Mouse (Mus musculus): ENCODE measurements around the gene 2010111I01Rik. TPM values are rescaled to one million over a fixed set of nuclear protein-coding genes. Genes with fewer than 3 reads are reported as not detected.

Gene 2010111I01Rik
- polyA plus RNA-seq, 1 experiment, result not detected

GRCm38 (mm10) chr13:63092299-63092698 is 127.6 kb downstream of the 2010111I01Rik start:
- H3K4me3 ChIP-seq (ENCODE audit: insufficient read depth, low read depth, low read length), result no peak overlapping the region
- H3K4me1 ChIP-seq (ENCODE audit: control insufficient read depth, insufficient read depth, low read length), result peaks cover 13% of the 10 kb centered on the region
- no peak overlapping the region for H3K27ac ChIP-seq (ENCODE audit: insufficient read depth, low read depth, low read length)
- 100% methylated on average over 2 of the region's 2 CpGs for WGBS
- TF ChIP-seq POLR2A (IDR thresholded peaks at IDR 0.05; ENCODE audit: insufficient read depth, low read depth, low read length), result no peak
- no peak for TF ChIP-seq CTCF (IDR thresholded peaks at IDR 0.05; ENCODE audit: insufficient read depth, low read depth, low read length)

GRCm38 (mm10) chr13:63092874-63093273 is 128.2 kb downstream of the 2010111I01Rik start:
- 99% methylated on average over 2 of the region's 2 CpGs for WGBS
- Histone ChIP-seq H3K4me3 (ENCODE audit: insufficient read depth, low read depth, low read length) (no peak overlapping the region), H3K27ac (ENCODE audit: insufficient read depth, low read depth, low read length) (no peak overlapping the region), H3K4me1 (ENCODE audit: control insufficient read depth, insufficient read depth, low read length) (peaks cover 10% of the 10 kb centered on the region)
- TF ChIP-seq POLR2A (IDR thresholded peaks at IDR 0.05; ENCODE audit: insufficient read depth, low read depth, low read length), result no peak
- no peak for TF ChIP-seq CTCF (IDR thresholded peaks at IDR 0.05; ENCODE audit: insufficient read depth, low read depth, low read length)

- TF ChIP-seq CTCF (IDR thresholded peaks at IDR 0.05; ENCODE audit: insufficient read depth, low read depth, low read length), result no peak
- TF ChIP-seq POLR2A (IDR thresholded peaks at IDR 0.05; ENCODE audit: insufficient read depth, low read depth, low read length), result no peak
- WGBS, result 90% methylated on average over 6 of the region's 6 CpGs
Observed at GRCm38 (mm10) chr13:63093636-63094035, 128.9 kb downstream of the 2010111I01Rik start.

GRCm38 (mm10) chr13:63094317-63095131 is 129.8 kb downstream of the 2010111I01Rik start:
- TF ChIP-seq CTCF (IDR thresholded peaks at IDR 0.05; ENCODE audit: insufficient read depth, low read depth, low read length) (no peak), POLR2A (IDR thresholded peaks at IDR 0.05; ENCODE audit: insufficient read depth, low read depth, low read length) (no peak)
- Histone ChIP-seq H3K27ac (ENCODE audit: insufficient read depth, low read depth, low read length) (no peak overlapping the region), H3K4me3 (ENCODE audit: insufficient read depth, low read depth, low read length) (no peak overlapping the region), H3K4me1 (ENCODE audit: control insufficient read depth, insufficient read depth, low read length) (peaks cover 8% of the 10 kb centered on the region; the same call in 1 of the 2 replicates)
- 26% methylated on average over 8 of the region's 8 CpGs for WGBS

More at GRCm38 (mm10) chr13:63093636-63094035, 128.9 kb downstream of the 2010111I01Rik start:
- Histone ChIP-seq H3K4me1 (ENCODE audit: control insufficient read depth, insufficient read depth, low read length) (peaks cover 9% of the 10 kb centered on the region; the same call in 1 of the 2 replicates), H3K27ac (ENCODE audit: insufficient read depth, low read depth, low read length) (no peak overlapping the region), H3K4me3 (ENCODE audit: insufficient read depth, low read depth, low read length) (no peak overlapping the region)

GRCm38 (mm10) chr13:63096764-63097163 is 132.1 kb downstream of the 2010111I01Rik start:
- no peak overlapping the region for H3K27ac ChIP-seq (ENCODE audit: insufficient read depth, low read depth, low read length)
- TF ChIP-seq POLR2A (IDR thresholded peaks at IDR 0.05; ENCODE audit: insufficient read depth, low read depth, low read length) (no peak), CTCF (IDR thresholded peaks at IDR 0.05; ENCODE audit: insufficient read depth, low read depth, low read length) (no peak)
- peaks cover 7% of the 10 kb centered on the region; the same call in 1 of the 2 replicates for H3K4me1 ChIP-seq (ENCODE audit: control insufficient read depth, insufficient read depth, low read length)
- 78% methylated on average over 3 of the region's 3 CpGs for WGBS
- H3K4me3 ChIP-seq (ENCODE audit: insufficient read depth, low read depth, low read length), result no peak overlapping the region

GRCm38 (mm10) chr13:63097440-63097930 is 132.8 kb downstream of the 2010111I01Rik start:
- Histone ChIP-seq H3K4me1 (ENCODE audit: control insufficient read depth, insufficient read depth, low read length) (peaks cover 7% of the 10 kb centered on the region; the same call in 1 of the 2 replicates), H3K4me3 (ENCODE audit: insufficient read depth, low read depth, low read length) (no peak overlapping the region), H3K27ac (ENCODE audit: insufficient read depth, low read depth, low read length) (no peak overlapping the region)
- 78% methylated on average over 8 of the region's 8 CpGs for WGBS
- TF ChIP-seq POLR2A (IDR thresholded peaks at IDR 0.05; ENCODE audit: insufficient read depth, low read depth, low read length), result no peak
- no peak for TF ChIP-seq CTCF (IDR thresholded peaks at IDR 0.05; ENCODE audit: insufficient read depth, low read depth, low read length)

- H3K4me1 ChIP-seq (ENCODE audit: control insufficient read depth, insufficient read depth, low read length), result no peaks in the 10 kb centered on the region; the same call in 1 of the 2 replicates
- TF ChIP-seq POLR2A (IDR thresholded peaks at IDR 0.05; ENCODE audit: insufficient read depth, low read depth, low read length) (no peak), CTCF (IDR thresholded peaks at IDR 0.05; ENCODE audit: insufficient read depth, low read depth, low read length) (no peak)
- no peak overlapping the region for H3K4me3 ChIP-seq (ENCODE audit: insufficient read depth, low read depth, low read length)
- H3K27ac ChIP-seq (ENCODE audit: insufficient read depth, low read depth, low read length), result no peak overlapping the region
- WGBS, result 85% methylated on average over 12 of the region's 12 CpGs
Observed at GRCm38 (mm10) chr13:63101761-63102160, 137.1 kb downstream of the 2010111I01Rik start.

- Histone ChIP-seq H3K4me1 (ENCODE audit: control insufficient read depth, insufficient read depth, low read length) (no peaks in the 10 kb centered on the region), H3K4me3 (ENCODE audit: insufficient read depth, low read depth, low read length) (no peak overlapping the region), H3K27ac (ENCODE audit: insufficient read depth, low read depth, low read length) (no peak overlapping the region)
- TF ChIP-seq POLR2A (IDR thresholded peaks at IDR 0.05; ENCODE audit: insufficient read depth, low read depth, low read length), result no peak
- no peak for TF ChIP-seq CTCF (IDR thresholded peaks at IDR 0.05; ENCODE audit: insufficient read depth, low read depth, low read length)
- 88% methylated on average over 8 of the region's 8 CpGs for WGBS
Observed at GRCm38 (mm10) chr13:63102848-63103585, 138.3 kb downstream of the 2010111I01Rik start.
